Mouse (Mus musculus) MEL (cell line): ENCODE results near the gene Nfia. TPM values are rescaled to one million over a fixed set of nuclear protein-coding genes. Genes with fewer than 3 reads are reported as not detected.

ENCODE experiments used
- DNase-seq: peaks from one replicate; pipeline ENCODE4 v3.0.0; 2011; ENCODE audit warnings: low read depth, low spot score
- H3K27ac ChIP-seq: 2 replicates; pipeline ENCODE4 v1.5.1; 2012; ENCODE audit warnings: low read depth, mild to moderate bottlenecking, control low read depth, low read length, moderate library complexity; ENCODE audit not compliant: control insufficient read depth
- H3K27me3 ChIP-seq, 2 experiments: fragments of 150-350 bp in 1 of 2; sonication (generic) in 1 of 2; 2 replicates each; pipeline ENCODE4 v1.6.1; 2012; ENCODE audit warnings: low read length in 2 of 2, mild to moderate bottlenecking in 2 of 2, improper control_type of control experiment in 1 of 2, moderate library complexity in 1 of 2; ENCODE audit not compliant: insufficient read depth in 2 of 2, control insufficient read depth in 1 of 2
- H3K36me3 ChIP-seq, 2 experiments: 2 replicates each; pipeline ENCODE4 v1.6.1; 2012 to 2014; ENCODE audit warnings: low read length in 2 of 2, improper control_type of control experiment in 1 of 2, inconsistent platforms in 1 of 2, mild to moderate bottlenecking in 1 of 2; ENCODE audit not compliant: insufficient read depth in 2 of 2, control insufficient read depth in 1 of 2
- H3K4me1 ChIP-seq, 2 experiments: fragments of 150-350 bp in 1 of 2; sonication (generic) in 1 of 2; 2 replicates each; pipeline ENCODE4 v1.6.1; 2012; ENCODE audit warnings: low read length in 2 of 2, improper control_type of control experiment in 1 of 2, mild to moderate bottlenecking in 1 of 2; ENCODE audit not compliant: insufficient read depth in 2 of 2, control insufficient read depth in 1 of 2
- H3K4me3 ChIP-seq, 2 experiments: fragments of 150-350 bp in 1 of 2; sonication (generic) in 1 of 2; 2 replicates each; pipeline ENCODE4 v1.5.1; 2012; ENCODE audit warnings: low read depth in 2 of 2, low read length in 2 of 2, mild to moderate bottlenecking in 2 of 2, moderate library complexity in 2 of 2, control low read depth in 1 of 2, improper control_type of control experiment in 1 of 2; ENCODE audit not compliant: control insufficient read depth in 1 of 2, insufficient read depth in 1 of 2
- H3K79me2 ChIP-seq: 2 replicates; pipeline ENCODE4 v1.6.1; 2012; ENCODE audit warnings: mild to moderate bottlenecking, low read length, moderate library complexity; ENCODE audit not compliant: control insufficient read depth, poor library complexity, insufficient read depth
- H3K9ac ChIP-seq: 2 replicates; pipeline ENCODE4 v1.6.1; 2012; ENCODE audit warnings: low read depth, mild to moderate bottlenecking, control low read depth, low read length, moderate library complexity; ENCODE audit not compliant: control insufficient read depth, poor library complexity, severe bottlenecking
- H3K9me3 ChIP-seq: fragments of 150-350 bp; sonication (generic); replicated peaks from 2 replicates; pipeline ENCODE4 v1.6.1; 2012; ENCODE audit warnings: mild to moderate bottlenecking, low read length, improper control_type of control experiment, moderate library complexity; ENCODE audit not compliant: insufficient read depth
- BHLHE40 ChIP-seq: IDR thresholded peaks from 2 replicates; pipeline ENCODE4 v1.6.1; 2012; ENCODE audit warnings: low read depth, mild to moderate bottlenecking, inconsistent platforms, low read length, improper control_type of control experiment, borderline replicate concordance
- CHD1 ChIP-seq: IDR thresholded peaks from 2 replicates; pipeline ENCODE4 v1.6.1; 2012; ENCODE audit warnings: low read depth, mild to moderate bottlenecking, inconsistent platforms, low read length, improper control_type of control experiment
- CTCF ChIP-seq, 3 experiments: IDR thresholded peaks in 2 of 3; conservative IDR thresholded peaks in 1 of 3; 2 replicates each; pipeline ENCODE4 v1.5.1; 2011 to 2012; ENCODE audit warnings: low read length in 3 of 3, low read depth in 2 of 3, mild to moderate bottlenecking in 2 of 3, improper control_type of control experiment in 1 of 3, inconsistent platforms in 1 of 3, mixed read lengths in 1 of 3, moderate library complexity in 1 of 3; ENCODE audit not compliant: control insufficient read depth in 1 of 3, insufficient read depth in 1 of 3, poor library complexity in 1 of 3, severe bottlenecking in 1 of 3
- E2F4 ChIP-seq: IDR thresholded peaks from 2 replicates; pipeline ENCODE4 v1.6.1; 2011; ENCODE audit warnings: low read depth, low read length, improper control_type of control experiment, borderline replicate concordance
- ELF1 ChIP-seq: IDR thresholded peaks from 2 replicates; pipeline ENCODE4 v1.6.1; 2014; ENCODE audit warnings: low read depth, mild to moderate bottlenecking, inconsistent platforms, low read length, improper control_type of control experiment, moderate library complexity
- EP300 ChIP-seq, 2 experiments: IDR thresholded peaks; 2 replicates each; pipeline ENCODE4 v1.6.1; 2011; ENCODE audit warnings: improper control_type of control experiment in 2 of 2, low read length in 2 of 2, low read depth in 1 of 2, mild to moderate bottlenecking in 1 of 2
- GABPA ChIP-seq: IDR thresholded peaks from 2 replicates; pipeline ENCODE4 v1.6.1; 2012; ENCODE audit warnings: low read depth, mild to moderate bottlenecking, inconsistent platforms, low read length, improper control_type of control experiment, moderate library complexity
- GATA1 ChIP-seq: IDR thresholded peaks from 2 replicates; pipeline ENCODE4 v1.6.1; 2011; ENCODE audit warnings: low read depth, low read length, improper control_type of control experiment
- HCFC1 ChIP-seq: IDR thresholded peaks from 2 replicates; pipeline ENCODE4 v1.6.1; 2012; ENCODE audit warnings: low read depth, mild to moderate bottlenecking, inconsistent platforms, low read length, improper control_type of control experiment, moderate library complexity
- JUND ChIP-seq: IDR thresholded peaks from 2 replicates; pipeline ENCODE4 v1.6.1; 2011; ENCODE audit warnings: low read depth, mild to moderate bottlenecking, improper control_type of control experiment, low read length
- KAT2A ChIP-seq: conservative IDR thresholded peaks from 2 replicates; pipeline ENCODE4 v1.6.1; 2012; ENCODE audit warnings: low read depth, low read length, improper control_type of control experiment, inconsistent platforms
- MAFK ChIP-seq: IDR thresholded peaks from 2 replicates; pipeline ENCODE4 v1.6.1; 2011; ENCODE audit warnings: low read depth, mild to moderate bottlenecking, low read length, improper control_type of control experiment, borderline replicate concordance
- MAZ ChIP-seq: IDR thresholded peaks from 2 replicates; pipeline ENCODE4 v1.6.1; 2012; ENCODE audit warnings: low read depth, mild to moderate bottlenecking, inconsistent platforms, low read length, improper control_type of control experiment
- MEF2A ChIP-seq: IDR thresholded peaks from 2 replicates; pipeline ENCODE4 v1.6.1; 2014; ENCODE audit warnings: low read depth, mild to moderate bottlenecking, inconsistent platforms, low read length, improper control_type of control experiment; ENCODE audit not compliant: poor library complexity, insufficient replicate concordance, severe bottlenecking; ENCODE audit errors: extremely low read depth
- MXI1 ChIP-seq: IDR thresholded peaks from 2 replicates; pipeline ENCODE4 v1.6.1; 2011; ENCODE audit warnings: mild to moderate bottlenecking, low read depth, low read length, improper control_type of control experiment
- MYB ChIP-seq: IDR thresholded peaks from 2 replicates; pipeline ENCODE4 v1.6.1; 2011; ENCODE audit warnings: mild to moderate bottlenecking, low read depth, low read length, improper control_type of control experiment
- MYC ChIP-seq: IDR thresholded peaks from 2 replicates; pipeline ENCODE4 v1.6.1; 2011; ENCODE audit warnings: low read depth, mild to moderate bottlenecking, low read length, improper control_type of control experiment, moderate library complexity
- NELFE ChIP-seq: IDR thresholded peaks from 2 replicates; pipeline ENCODE4 v1.6.1; 2011; ENCODE audit warnings: low read depth, low read length, improper control_type of control experiment
- NRF1 ChIP-seq: IDR thresholded peaks from 2 replicates; pipeline ENCODE4 v1.6.1; 2014; ENCODE audit warnings: low read depth, mild to moderate bottlenecking, inconsistent platforms, low read length, improper control_type of control experiment, moderate library complexity; ENCODE audit not compliant: poor library complexity, insufficient read depth, severe bottlenecking
- RAD21 ChIP-seq: IDR thresholded peaks from 2 replicates; pipeline ENCODE4 v1.6.1; 2011; ENCODE audit warnings: mild to moderate bottlenecking, low read depth, low read length, improper control_type of control experiment
- RCOR1 ChIP-seq: IDR thresholded peaks from 2 replicates; pipeline ENCODE4 v1.6.1; 2012; ENCODE audit warnings: low read depth, mild to moderate bottlenecking, inconsistent platforms, low read length, improper control_type of control experiment
- SIN3A ChIP-seq: IDR thresholded peaks from 2 replicates; pipeline ENCODE4 v1.6.1; 2012; ENCODE audit warnings: low read length, improper control_type of control experiment, inconsistent platforms
- SMC3 ChIP-seq: IDR thresholded peaks from 2 replicates; pipeline ENCODE4 v1.6.1; 2011; ENCODE audit warnings: low read depth, low read length, improper control_type of control experiment
- TBP ChIP-seq: IDR thresholded peaks from 2 replicates; pipeline ENCODE4 v1.8.0; 2011; ENCODE audit warnings: low read depth, low read length, improper control_type of control experiment
- TCF12 ChIP-seq: IDR thresholded peaks from 2 replicates; pipeline ENCODE4 v1.6.1; 2014; ENCODE audit warnings: low read depth, mild to moderate bottlenecking, inconsistent platforms, low read length, improper control_type of control experiment, moderate library complexity
- UBTF ChIP-seq: IDR thresholded peaks from 2 replicates; pipeline ENCODE4 v1.6.1; 2012; ENCODE audit warnings: low read depth, mild to moderate bottlenecking, inconsistent platforms, low read length, improper control_type of control experiment, moderate library complexity, borderline replicate concordance; ENCODE audit not compliant: insufficient read depth
- USF2 ChIP-seq, 2 experiments: IDR thresholded peaks; 2 replicates each; pipeline ENCODE4 v1.6.1; 2011 to 2012; ENCODE audit warnings: improper control_type of control experiment in 2 of 2, low read length in 2 of 2, borderline replicate concordance in 1 of 2, inconsistent platforms in 1 of 2, low read depth in 1 of 2, mild to moderate bottlenecking in 1 of 2; ENCODE audit not compliant: insufficient read depth in 1 of 2
- ZC3H11A ChIP-seq: IDR thresholded peaks from 2 replicates; pipeline ENCODE4 v1.6.1; 2012; ENCODE audit warnings: low read depth, mild to moderate bottlenecking, inconsistent platforms, low read length, improper control_type of control experiment
- ZKSCAN1 ChIP-seq: IDR thresholded peaks from 2 replicates; pipeline ENCODE4 v1.6.1; 2012; ENCODE audit warnings: low read depth, mild to moderate bottlenecking, inconsistent platforms, low read length, improper control_type of control experiment, moderate library complexity
- ZMIZ1 ChIP-seq: IDR thresholded peaks from 2 replicates; pipeline ENCODE4 v1.6.1; 2012; ENCODE audit warnings: low read depth, mild to moderate bottlenecking, inconsistent platforms, low read length, improper control_type of control experiment, moderate library complexity
- polyA plus RNA-seq, 2 experiments: library from polyadenylated mRNA; stranded (reverse) in 1 of 2; unstranded in 1 of 2; fragments of >175 nt in 1 of 2; fragments of >200 nt in 1 of 2; gene quantifications; 2 replicates each; pipeline versions ENCODE4 v1.2.1 to v1.2.4; 2012; ENCODE audit warnings: low replicate concordance in 2 of 2, low read depth in 1 of 2; ENCODE audit not compliant: insufficient read length in 2 of 2, insufficient read depth in 1 of 2, missing spikeins in 1 of 2
- total RNA-seq: library from RNA; depleted of rRNA; stranded (reverse); fragments of 300-350 nt; gene quantifications from 2 replicates; pipeline ENCODE4 v1.2.3, GENCODE M21; 2012

The Nfia gene
- total and polyA plus RNA-seq, 3 experiments, result 10.2 to 20.5 (median 13.4) TPM

DNA sequence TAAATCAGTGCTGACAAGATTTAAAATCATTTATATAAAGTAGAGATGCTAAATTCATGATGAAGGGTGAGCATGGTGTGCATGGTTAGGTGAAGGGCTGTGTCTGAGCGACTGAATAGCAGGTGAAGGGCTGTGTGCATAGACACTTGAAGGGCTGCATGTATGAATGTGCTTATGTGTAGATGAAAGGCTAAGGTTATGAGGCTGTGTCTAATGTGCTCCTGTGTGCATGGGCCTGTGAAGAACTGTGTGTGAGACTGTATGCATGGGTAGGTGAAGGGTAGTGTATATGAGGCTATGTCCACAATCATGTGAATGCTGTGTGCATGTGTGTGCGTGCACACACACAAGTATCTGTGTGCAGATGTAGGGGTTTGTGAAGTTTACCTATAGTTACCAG is 34.4 kb downstream of the Nfia start:
- DNase-seq, result no peak
- Histone ChIP-seq H3K9ac (no peak overlapping the region), H3K79me2 (peaks cover 35% of the 10 kb centered on the region), H3K4me1 (peaks cover 31 to 50% of the 10 kb centered on the region in 2 experiments), H3K27me3 (no peaks in the 10 kb centered on the region)
- TF ChIP-seq GATA1 (no peak), MAZ (no peak), TCF12 (no peak), MXI1 (no peak), ZKSCAN1 (no peak), RCOR1 (peak; percentile 42; the same call in 1 of the 2 replicates)
- TF ChIP-seq, all 39 proteins: peak for 1
- H3K9me3 ChIP-seq, result no peaks in the 10 kb centered on the region
- H3K27ac ChIP-seq, result no peak overlapping the region
- peaks cover 26 to 67% of the 10 kb centered on the region in 2 experiments for H3K36me3 ChIP-seq
- no peak overlapping the region for H3K4me3 ChIP-seq

GRCm38 (mm10) chr4:97808885-97809284 is 36.4 kb downstream of the Nfia start:
- Histone ChIP-seq H3K4me3 (peak overlapping the region in 1 of 2 experiments; percentile 6; a peak in 1 of 4 replicates), H3K79me2 (peaks cover 38% of the 10 kb centered on the region), H3K27ac (peak overlapping the region; percentile 95), H3K27me3 (no peaks in the 10 kb centered on the region), H3K9ac (peak overlapping the region; percentile 61), H3K4me1 (peaks cover 35 to 61% of the 10 kb centered on the region in 2 experiments), H3K36me3 (peaks cover 30 to 72% of the 10 kb centered on the region in 2 experiments), H3K9me3 (no peaks in the 10 kb centered on the region)
- DNase-seq, result peak; percentile 68
- TF ChIP-seq JUND, result no peak
- no peak for TF ChIP-seq SMC3
- no peak for TF ChIP-seq ZMIZ1
- no peak for TF ChIP-seq E2F4
- TF ChIP-seq HCFC1, result no peak
- TF ChIP-seq CHD1, result no peak; the same call in 1 of the 2 replicates
- TF ChIP-seq GATA1, result peak; percentile 83
- no peak for TF ChIP-seq MAZ
- TF ChIP-seq NRF1, result no peak
- TF ChIP-seq MAFK, result no peak
- peak; percentile 77; the same call in 1 of the 2 replicates for TF ChIP-seq MYC
- no peak for TF ChIP-seq ZC3H11A
- TF ChIP-seq EP300 (IDR thresholded peaks at IDR 0.05; ENCODE audit: low read depth in 1 of 2, low read length in 2 of 2), result peak; percentile 81 to 87
- no peak for TF ChIP-seq BHLHE40
- TF ChIP-seq CTCF (IDR thresholded peaks at IDR 0.05 in 2 of 3, conservative IDR thresholded peaks at IDR 0.05 in 1 of 3; ENCODE audit: control insufficient read depth in 1 of 3, insufficient read depth in 1 of 3, low read depth in 2 of 3, low read length in 3 of 3, poor library complexity in 1 of 3, severe bottlenecking in 1 of 3), result no peak
- peak; percentile 48; the same call in 1 of the 2 replicates for TF ChIP-seq ELF1
- peak; percentile 53 for TF ChIP-seq RCOR1
- TF ChIP-seq RAD21, result no peak
- TF ChIP-seq NELFE, result no peak; the same call in 1 of the 2 replicates
- 0 out of 2 replicates have a peak, but pooled peaks have one; percentile 16 for TF ChIP-seq KAT2A
- no peak for TF ChIP-seq USF2 (IDR thresholded peaks at IDR 0.05; ENCODE audit: borderline replicate concordance in 1 of 2, insufficient read depth in 1 of 2, low read depth in 1 of 2, low read length in 2 of 2)
- TF ChIP-seq GABPA, result no peak
- no peak for TF ChIP-seq MEF2A
- TF ChIP-seq UBTF, result no peak
- TF ChIP-seq MYB, result peak; percentile 80
- TF ChIP-seq TBP, result peak; percentile 67; the same call in 1 of the 2 replicates
- TF ChIP-seq TCF12, result peak; percentile 72
- peak; percentile 86 for TF ChIP-seq SIN3A
